Comparison of ENCODE assay signal across 21 mouse cellular contexts in genomic region chr2:156166557-156166956, GRCm38 (mm10). TPM values are rescaled to one million over a fixed set of nuclear protein-coding genes. Genes with fewer than 3 reads are reported as not detected.
A peak's percentile ranks its signal among the peaks of the same experiment; 100 is the strongest.
DNase-seq lines count a peak whose midpoint lies in the region; ATAC-seq and TF ChIP-seq lines count a peak whose summit lies in the region.
"Had no signal": no experiment of that assay in that cellular context is flagged by ENCODE, and none has a peak within 500 bp of the region (broad histone marks: within the 10 kb centered on the region; RNA-seq: fewer than 3 reads in every experiment).

No protein-coding gene starts in this region.

- no peaks in the 10 kb centered on the region for H3K9me3 ChIP-seq in intestine, embryonic 14.5 days (ENCODE audit: control insufficient read depth, low read length)
- no peaks in the 10 kb centered on the region for H3K9me3 ChIP-seq in intestine, embryonic 15.5 days
- H3K9me3 ChIP-seq in midbrain, embryonic 11.5 days (ENCODE audit: control insufficient read depth, low read length), result no peaks in the 10 kb centered on the region
- no peaks in the 10 kb centered on the region for H3K9me3 ChIP-seq in midbrain, embryonic 14.5 days (ENCODE audit: control insufficient read depth, low read length)
- no peaks in the 10 kb centered on the region for H3K9me3 ChIP-seq in CH12.LX (replicated peaks; ENCODE audit: low read length)
- no peaks in the 10 kb centered on the region for H3K9me3 ChIP-seq in hindbrain, embryonic 14.5 days (ENCODE audit: control insufficient read depth, low read length)
- H3K9me3 ChIP-seq: G1E had no signal

- TF ChIP-seq POLR2A in CH12.LX (IDR thresholded peaks at IDR 0.05; ENCODE audit: low read depth, low read length), result no peak

- in situ Hi-C loops in CH12.LX (cut with MboI; ENCODE audit: low pct_ligation_motif_present, low pct_unique_long_range_greater_than_20kb, low sequenced_read_pairs), result no loop called here

- H3K36me3 ChIP-seq in intestine, embryonic 14.5 days (ENCODE audit: control insufficient read depth, insufficient read depth, low read length), result peaks cover 99% of the 10 kb centered on the region
- peaks cover 36% of the 10 kb centered on the region for H3K36me3 ChIP-seq in intestine, embryonic 15.5 days
- peaks cover 35% of the 10 kb centered on the region for H3K36me3 ChIP-seq in midbrain, embryonic 11.5 days (ENCODE audit: control insufficient read depth, insufficient read depth, low read length)
- peaks cover 94% of the 10 kb centered on the region for H3K36me3 ChIP-seq in midbrain, embryonic 14.5 days (ENCODE audit: control insufficient read depth, insufficient read depth, low read length)
- peaks cover 50 to 83% of the 10 kb centered on the region in 2 experiments for H3K36me3 ChIP-seq in CH12.LX (replicated peaks in 1 of 2; ENCODE audit: control insufficient read depth in 1 of 2, insufficient read depth in 1 of 2, low read length in 1 of 2)
- peaks cover 98% of the 10 kb centered on the region for H3K36me3 ChIP-seq in hindbrain, embryonic 14.5 days (replicated peaks; ENCODE audit: control insufficient read depth, insufficient read depth)

- no peak for TF ChIP-seq RAD21 in CH12.LX (IDR thresholded peaks at IDR 0.05; ENCODE audit: low read depth, low read length)

- peaks cover 68% of the 10 kb centered on the region for H3K79me2 ChIP-seq in CH12.LX (replicated peaks; ENCODE audit: control insufficient read depth, extremely low read depth, insufficient read depth, poor library complexity, severe bottlenecking)

- TF ChIP-seq CTCF in CH12.LX (conservative IDR thresholded peaks at IDR 0.05 in 1 of 2, IDR thresholded peaks at IDR 0.05 in 1 of 2; ENCODE audit: low read depth in 2 of 2, low read length in 2 of 2), result no peak

- no peaks in the 10 kb centered on the region for H3K4me1 ChIP-seq in intestine, embryonic 14.5 days (replicated peaks; ENCODE audit: control insufficient read depth, insufficient read depth, low read length)
- H3K4me1 ChIP-seq in intestine, embryonic 15.5 days (replicated peaks), result no peaks in the 10 kb centered on the region
- H3K4me1 ChIP-seq in midbrain, embryonic 11.5 days (ENCODE audit: control insufficient read depth, insufficient read depth, low read length), result no peaks in the 10 kb centered on the region
- no peaks in the 10 kb centered on the region for H3K4me1 ChIP-seq in midbrain, embryonic 14.5 days (ENCODE audit: control insufficient read depth, insufficient read depth, low read length)
- H3K4me1 ChIP-seq in CH12.LX (ENCODE audit: control insufficient read depth in 1 of 2, insufficient read depth in 2 of 2), result no peaks in the 10 kb centered on the region; a peak in 1 of 4 replicates
- no peaks in the 10 kb centered on the region for H3K4me1 ChIP-seq in hindbrain, embryonic 14.5 days (replicated peaks; ENCODE audit: control insufficient read depth, insufficient read depth, low read length)

- no peak overlapping the region for H3K27ac ChIP-seq in intestine, embryonic 14.5 days (ENCODE audit: low read depth)
- H3K27ac ChIP-seq in intestine, embryonic 15.5 days, result no peak overlapping the region
- no peak overlapping the region for H3K27ac ChIP-seq in midbrain, embryonic 11.5 days (ENCODE audit: low read depth, low read length)
- no peak overlapping the region for H3K27ac ChIP-seq in midbrain, embryonic 14.5 days (replicated peaks; ENCODE audit: low read depth, low read length)
- H3K27ac ChIP-seq in CH12.LX (ENCODE audit: insufficient read depth, low read depth), result no peak overlapping the region
- H3K27ac ChIP-seq in hindbrain, embryonic 14.5 days, result no peak overlapping the region

- no peaks in the 10 kb centered on the region for H3K27me3 ChIP-seq in intestine, embryonic 14.5 days (replicated peaks; ENCODE audit: control insufficient read depth, insufficient read depth, low read length)
- H3K27me3 ChIP-seq in intestine, embryonic 15.5 days (replicated peaks), result no peaks in the 10 kb centered on the region
- H3K27me3 ChIP-seq in midbrain, embryonic 11.5 days (ENCODE audit: control insufficient read depth, insufficient read depth, low read length), result no peaks in the 10 kb centered on the region
- H3K27me3 ChIP-seq in midbrain, embryonic 14.5 days (ENCODE audit: control insufficient read depth, insufficient read depth, low read length), result no peaks in the 10 kb centered on the region
- no peaks in the 10 kb centered on the region for H3K27me3 ChIP-seq in CH12.LX (replicated peaks)
- no peaks in the 10 kb centered on the region for H3K27me3 ChIP-seq in hindbrain, embryonic 14.5 days (ENCODE audit: control insufficient read depth, insufficient read depth, low read length)
- H3K27me3 ChIP-seq: Patski had no signal

- no peak overlapping the region for H3K4me2 ChIP-seq in intestine, embryonic 14.5 days (ENCODE audit: low read length)
- H3K4me2 ChIP-seq in intestine, embryonic 15.5 days (replicated peaks), result no peak overlapping the region
- no peak overlapping the region for H3K4me2 ChIP-seq in midbrain, embryonic 11.5 days
- H3K4me2 ChIP-seq in midbrain, embryonic 14.5 days (ENCODE audit: low read length), result no peak overlapping the region
- no peak overlapping the region for H3K4me2 ChIP-seq in CH12.LX (ENCODE audit: insufficient read depth, low read depth, poor library complexity, severe bottlenecking)
- H3K4me2 ChIP-seq in hindbrain, embryonic 14.5 days (replicated peaks), result no peak overlapping the region

- dilution Hi-C loops in CH12.LX (cut with MboI; ENCODE audit: extremely low pct_ligation_motif_present, extremely low pct_unique_long_range_greater_than_20kb, low sequenced_read_pairs), result no loop called here

- H3K4me3 ChIP-seq in intestine, embryonic 14.5 days (ENCODE audit: low read depth, low read length), result no peak overlapping the region
- H3K4me3 ChIP-seq in intestine, embryonic 15.5 days (replicated peaks), result no peak overlapping the region
- no peak overlapping the region for H3K4me3 ChIP-seq in midbrain, embryonic 11.5 days (ENCODE audit: low read depth, low read length)
- H3K4me3 ChIP-seq in midbrain, embryonic 14.5 days (replicated peaks; ENCODE audit: low read depth, low read length), result no peak overlapping the region
- no peak overlapping the region for H3K4me3 ChIP-seq in CH12.LX (replicated peaks in 1 of 3; ENCODE audit: low read depth in 2 of 3, low read length in 2 of 3, poor library complexity in 1 of 3)
- H3K4me3 ChIP-seq in hindbrain, embryonic 14.5 days (replicated peaks; ENCODE audit: low read length), result no peak overlapping the region

- peak; percentile 47 for DNase-seq in intestine, embryonic 14.5 days (ENCODE audit: low spot score)
- DNase-seq in midbrain, embryonic 11.5 days (ENCODE audit: low spot score, missing footprints), result peak; percentile 82
- no peak for DNase-seq in midbrain, embryonic 14.5 days
- no peak for DNase-seq in CH12.LX (ENCODE audit: extremely low read depth)
- no peak for DNase-seq in hindbrain, embryonic 14.5 days (ENCODE audit: low spot score)
- DNase-seq: adrenal gland, adult 2 months; adrenal gland, adult 8-10 months; adrenal gland, postnatal 10 days; adrenal gland, postnatal 14 days; adrenal gland, postnatal 25 days; adrenal gland, postnatal 36 days; B cell, adult 2 months; cerebellum, adult 11 months; cerebellum, adult 11-12 months; cerebellum, adult 18-20 months; cerebellum, adult 2 months had no signal

- 93% methylated on average over 5 of the region's 5 CpGs for WGBS in intestine, embryonic 14.5 days
- WGBS in intestine, embryonic 15.5 days, result 93% methylated on average over 5 of the region's 5 CpGs
- 97% methylated on average over 5 of the region's 5 CpGs for WGBS in midbrain, embryonic 11.5 days
- WGBS in midbrain, embryonic 14.5 days, result 96% methylated on average over 5 of the region's 5 CpGs
- 93% methylated on average over 5 of the region's 5 CpGs for WGBS in hindbrain, embryonic 14.5 days

- no peak overlapping the region for H3K9ac ChIP-seq in intestine, embryonic 14.5 days (ENCODE audit: low read length)
- H3K9ac ChIP-seq in intestine, embryonic 15.5 days, result no peak overlapping the region
- H3K9ac ChIP-seq in midbrain, embryonic 11.5 days (ENCODE audit: low read length), result no peak overlapping the region
- no peak overlapping the region for H3K9ac ChIP-seq in midbrain, embryonic 14.5 days (replicated peaks; ENCODE audit: low read length)
- no peak overlapping the region for H3K9ac ChIP-seq in CH12.LX (ENCODE audit: insufficient read depth, low read depth)
- no peak overlapping the region for H3K9ac ChIP-seq in hindbrain, embryonic 14.5 days

- no peak for TF ChIP-seq EP300 in CH12.LX (IDR thresholded peaks at IDR 0.05; ENCODE audit: low read length)

- no peak for ATAC-seq in intestine, embryonic 14.5 days (replicated peaks; ENCODE audit: low FRiP score, low TSS enrichment, low read depth)
- ATAC-seq in intestine, embryonic 15.5 days, result no peak
- ATAC-seq in midbrain, embryonic 11.5 days (ENCODE audit: low FRiP score), result no peak
- no peak for ATAC-seq in midbrain, embryonic 14.5 days (ENCODE audit: low FRiP score, low TSS enrichment)
- ATAC-seq in hindbrain, embryonic 14.5 days (ENCODE audit: low FRiP score), result no peak
- ATAC-seq: activated CD4-positive, CD25-positive, alpha-beta regulatory T cell, adult 4 months; CD4-positive, CD25-positive, alpha-beta regulatory T cell, adult 4 months; Patski had no signal

RNA-seq across cellular contexts. Expression of gene Rbm39, which starts 13.5 kb away (rescaled TPM):
- polyA plus RNA-seq in intestine, embryonic 14.5 days (2014; fragmentation: Nextera tagmentation; extraction: Ambion mirVana), result 622 and 652 TPM in 2 replicates
- 486 and 571 TPM in 2 replicates for polyA plus RNA-seq in intestine, embryonic 15.5 days (2015; fragmentation: Nextera tagmentation; extraction: Ambion mirVana)
- 708 and 733 TPM in 2 replicates for polyA plus RNA-seq in midbrain, embryonic 11.5 days (2014; fragmentation: Nextera tagmentation; extraction: Ambion mirVana)
- 484 and 514 TPM in 2 replicates for polyA plus RNA-seq in midbrain, embryonic 14.5 days (2014; fragmentation: Nextera tagmentation; extraction: Ambion mirVana)
- total RNA-seq in CH12.LX (2012; rRNA removed), result 212 and 232 TPM in 2 replicates
- 417 and 491 TPM in 2 replicates for total RNA-seq in CH12.LX (2014; rRNA removed)
- polyA plus RNA-seq in CH12.LX (2012; ENCODE audit: insufficient read length, low read depth), result 376 and 400 TPM in 2 replicates
- 396 and 461 TPM in 2 replicates for polyA plus RNA-seq in hindbrain, embryonic 14.5 days (2014; fragmentation: Nextera tagmentation; extraction: Ambion mirVana)

RNA-seq across cellular contexts. Expression of gene Nfs1, which starts 22.6 kb away (rescaled TPM):
- polyA plus RNA-seq in intestine, embryonic 14.5 days (2014; fragmentation: Nextera tagmentation; extraction: Ambion mirVana), result 51.1 and 52.8 TPM in 2 replicates
- 62.3 and 63.0 TPM in 2 replicates for polyA plus RNA-seq in intestine, embryonic 15.5 days (2015; fragmentation: Nextera tagmentation; extraction: Ambion mirVana)
- polyA plus RNA-seq in midbrain, embryonic 11.5 days (2014; fragmentation: Nextera tagmentation; extraction: Ambion mirVana), result 34.1 and 37.2 TPM in 2 replicates
- 29.7 and 30.8 TPM in 2 replicates for polyA plus RNA-seq in midbrain, embryonic 14.5 days (2014; fragmentation: Nextera tagmentation; extraction: Ambion mirVana)
- total RNA-seq in CH12.LX (2012; rRNA removed), result 58.6 and 60.6 TPM in 2 replicates
- total RNA-seq in CH12.LX (2014; rRNA removed), result 68.8 and 72.1 TPM in 2 replicates
- polyA plus RNA-seq in CH12.LX (2012; ENCODE audit: insufficient read length, low read depth), result 49.2 and 51.3 TPM in 2 replicates
- 29.3 and 31.3 TPM in 2 replicates for polyA plus RNA-seq in hindbrain, embryonic 14.5 days (2014; fragmentation: Nextera tagmentation; extraction: Ambion mirVana)

RNA-seq across cellular contexts. Expression of gene Romo1, which starts 22.7 kb away (rescaled TPM):
- 427 and 467 TPM in 2 replicates for polyA plus RNA-seq in intestine, embryonic 14.5 days (2014; fragmentation: Nextera tagmentation; extraction: Ambion mirVana)
- polyA plus RNA-seq in intestine, embryonic 15.5 days (2015; fragmentation: Nextera tagmentation; extraction: Ambion mirVana), result 363 and 370 TPM in 2 replicates
- polyA plus RNA-seq in midbrain, embryonic 11.5 days (2014; fragmentation: Nextera tagmentation; extraction: Ambion mirVana), result 410 TPM in 2 replicates
- 413 and 563 TPM in 2 replicates for polyA plus RNA-seq in midbrain, embryonic 14.5 days (2014; fragmentation: Nextera tagmentation; extraction: Ambion mirVana)
- total RNA-seq in CH12.LX (2012; rRNA removed), result 292 and 319 TPM in 2 replicates
- total RNA-seq in CH12.LX (2014; rRNA removed), result 110 and 130 TPM in 2 replicates
- 255 and 303 TPM in 2 replicates for polyA plus RNA-seq in CH12.LX (2012; ENCODE audit: insufficient read length, low read depth)
- polyA plus RNA-seq in hindbrain, embryonic 14.5 days (2014; fragmentation: Nextera tagmentation; extraction: Ambion mirVana), result 446 and 540 TPM in 2 replicates

RNA-seq across cellular contexts. Expression of gene Phf20, which starts 29.7 kb away (rescaled TPM):
- polyA plus RNA-seq in intestine, embryonic 14.5 days (2014; fragmentation: Nextera tagmentation; extraction: Ambion mirVana), result 72.4 and 76.1 TPM in 2 replicates
- polyA plus RNA-seq in intestine, embryonic 15.5 days (2015; fragmentation: Nextera tagmentation; extraction: Ambion mirVana), result 56.8 and 72.4 TPM in 2 replicates
- 91.4 and 102 TPM in 2 replicates for polyA plus RNA-seq in midbrain, embryonic 11.5 days (2014; fragmentation: Nextera tagmentation; extraction: Ambion mirVana)
- 110 and 120 TPM in 2 replicates for polyA plus RNA-seq in midbrain, embryonic 14.5 days (2014; fragmentation: Nextera tagmentation; extraction: Ambion mirVana)
- total RNA-seq in CH12.LX (2012; rRNA removed) (15.2 and 17.6 TPM in 2 replicates), CH12.LX (2014; rRNA removed) (11.7 and 14.4 TPM in 2 replicates)
- 13.3 and 18.4 TPM in 2 replicates for polyA plus RNA-seq in CH12.LX (2012; ENCODE audit: insufficient read length, low read depth)
- 107 and 117 TPM in 2 replicates for polyA plus RNA-seq in hindbrain, embryonic 14.5 days (2014; fragmentation: Nextera tagmentation; extraction: Ambion mirVana)

RNA-seq across cellular contexts. Expression of gene Gm28036, which starts 39.7 kb away (rescaled TPM):
- polyA plus RNA-seq in intestine, embryonic 14.5 days (2014; fragmentation: Nextera tagmentation; extraction: Ambion mirVana), result 13.3 and 13.6 TPM in 2 replicates
- polyA plus RNA-seq in intestine, embryonic 15.5 days (2015; fragmentation: Nextera tagmentation; extraction: Ambion mirVana), result 11.8 and 15.7 TPM in 2 replicates
- polyA plus RNA-seq in midbrain, embryonic 11.5 days (2014; fragmentation: Nextera tagmentation; extraction: Ambion mirVana), result 19.1 and 19.6 TPM in 2 replicates
- 5.8 and 19.2 TPM in 2 replicates for polyA plus RNA-seq in midbrain, embryonic 14.5 days (2014; fragmentation: Nextera tagmentation; extraction: Ambion mirVana)
- 14.7 and 18.8 TPM in 2 replicates for total RNA-seq in CH12.LX (2012; rRNA removed)
- 10.5 and 17.0 TPM in 2 replicates for total RNA-seq in CH12.LX (2014; rRNA removed)
- polyA plus RNA-seq in CH12.LX (2012; ENCODE audit: insufficient read length, low read depth), result 15.3 and 18.4 TPM in 2 replicates
- 12.3 and 14.2 TPM in 2 replicates for polyA plus RNA-seq in hindbrain, embryonic 14.5 days (2014; fragmentation: Nextera tagmentation; extraction: Ambion mirVana)

Comparison
In these comparisons a context has a peak if more than half of its experiments do, and no peak if none do; other contexts are left out.
1. DNase-seq: peak in intestine, embryonic 14.5 days (single experiment) and midbrain, embryonic 11.5 days (single experiment); none in midbrain, embryonic 14.5 days (single experiment), CH12.LX (single experiment) and hindbrain, embryonic 14.5 days (single experiment).